Mouse (Mus musculus) cerebellum, postnatal 4 days (tissue): ENCODE data around the gene Kiss1r.
"Not testable (repeated sequence)": the region's sequence is repeated elsewhere in the genome, so short reads cannot be mapped to it uniquely, and the experiment has no call there.

Experiments used
- DNase-seq, 2 experiments: peaks; one replicate each; pipeline ENCODE4 v3.0.0; 2022; ENCODE audit warnings: low spot score in 2 of 2, mixed read lengths in 1 of 2

Kiss1r gene

DNA sequence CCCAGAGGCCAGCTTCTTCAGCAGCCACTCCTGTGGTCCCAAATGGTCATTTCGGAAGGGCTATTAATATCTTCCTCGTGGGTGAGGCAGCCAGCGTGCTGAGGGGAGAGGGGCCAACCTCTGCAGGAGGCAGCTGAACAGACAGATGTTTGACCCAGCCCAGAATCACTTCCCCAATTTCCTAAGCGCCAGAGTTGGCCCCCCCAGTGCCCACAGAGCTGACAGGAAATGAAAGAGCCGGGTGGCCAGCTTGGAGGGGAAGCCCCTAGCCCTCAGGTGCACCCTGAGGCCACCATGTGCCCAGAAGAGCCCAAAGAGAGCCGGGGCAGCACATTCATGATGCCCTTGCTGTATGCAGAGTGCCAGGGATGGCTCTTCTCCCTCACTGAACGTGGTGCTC is 24.0 kb downstream of the Kiss1r start:
- no peak for DNase-seq

DNA sequence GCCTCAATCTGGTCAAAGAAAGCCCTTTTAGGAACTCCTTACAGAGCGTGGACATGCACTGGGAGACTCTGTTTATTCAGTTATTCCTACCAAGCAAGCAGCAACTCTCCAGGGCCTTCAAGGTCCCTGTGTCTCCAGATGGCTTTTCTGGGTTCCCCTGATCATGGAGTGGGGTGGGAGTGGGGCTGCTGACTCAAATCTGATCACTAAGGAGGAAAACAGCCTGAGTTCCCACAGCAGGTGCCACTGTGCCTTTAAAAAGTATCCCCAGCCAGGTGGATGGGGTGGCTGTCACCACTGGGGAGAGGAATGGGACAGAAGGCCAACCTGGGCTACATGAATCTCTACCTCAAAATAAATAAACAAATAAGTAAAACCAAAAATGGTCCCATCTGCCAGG is 26.2 kb downstream of the Kiss1r start:
- no peak for DNase-seq

DNA sequence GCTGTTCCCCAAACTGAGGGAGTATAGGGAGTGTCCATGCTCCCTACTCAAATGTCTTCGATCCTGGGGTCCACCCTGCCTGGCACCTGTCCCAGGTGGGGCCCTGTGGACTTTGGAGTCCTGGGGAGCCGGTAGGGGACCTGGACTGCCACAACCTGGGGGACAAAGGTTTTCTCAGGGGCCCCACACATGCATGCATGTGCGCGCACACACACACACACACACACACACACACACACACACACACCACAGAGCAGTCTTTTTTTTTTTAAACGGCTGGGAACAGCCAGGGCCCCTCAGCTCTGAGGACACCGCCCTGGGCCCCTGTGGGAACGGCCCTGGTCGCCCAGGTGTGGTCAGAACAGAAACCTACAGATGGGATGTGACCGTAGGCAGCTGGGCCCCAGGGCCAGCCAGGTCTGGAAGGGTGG is 26.7 kb downstream of the Kiss1r start:
- DNase-seq = no peak

DNA sequence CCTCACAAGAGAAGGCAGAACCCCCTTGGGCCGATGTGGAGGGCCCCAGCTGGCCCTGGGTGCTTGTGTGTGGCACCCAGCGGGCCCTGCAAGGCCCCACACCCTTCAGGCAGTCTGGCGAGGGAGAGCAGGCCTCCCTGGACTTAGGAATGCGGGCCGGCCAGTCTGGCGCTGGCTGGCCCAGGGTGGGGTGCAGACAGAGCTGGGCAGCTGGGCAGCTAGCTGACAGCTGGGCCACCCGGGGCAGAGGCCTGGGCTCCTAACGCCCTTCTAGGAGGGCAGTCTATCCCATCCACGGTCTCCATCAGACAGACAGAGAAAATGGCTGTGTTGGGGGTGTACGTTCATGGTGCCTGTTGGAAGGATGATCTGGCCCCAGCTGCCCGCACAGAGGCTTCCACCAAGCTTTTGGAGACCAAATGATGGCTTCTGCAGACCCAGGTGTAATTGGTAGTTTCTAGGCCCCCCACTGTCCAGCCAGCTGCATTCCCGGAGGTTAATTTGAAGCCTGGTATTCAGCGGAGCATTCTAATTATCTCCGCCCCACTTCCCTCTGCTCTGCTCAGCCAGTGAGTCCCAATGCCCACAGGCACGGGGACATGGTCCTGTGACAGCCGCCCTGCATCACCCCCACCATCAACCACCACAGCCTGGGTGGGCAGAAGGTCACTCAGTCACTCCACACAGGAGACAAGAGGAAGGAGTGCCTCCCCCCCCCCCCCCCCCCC is 28.9 kb downstream of the Kiss1r start:
- no peak for DNase-seq

DNA sequence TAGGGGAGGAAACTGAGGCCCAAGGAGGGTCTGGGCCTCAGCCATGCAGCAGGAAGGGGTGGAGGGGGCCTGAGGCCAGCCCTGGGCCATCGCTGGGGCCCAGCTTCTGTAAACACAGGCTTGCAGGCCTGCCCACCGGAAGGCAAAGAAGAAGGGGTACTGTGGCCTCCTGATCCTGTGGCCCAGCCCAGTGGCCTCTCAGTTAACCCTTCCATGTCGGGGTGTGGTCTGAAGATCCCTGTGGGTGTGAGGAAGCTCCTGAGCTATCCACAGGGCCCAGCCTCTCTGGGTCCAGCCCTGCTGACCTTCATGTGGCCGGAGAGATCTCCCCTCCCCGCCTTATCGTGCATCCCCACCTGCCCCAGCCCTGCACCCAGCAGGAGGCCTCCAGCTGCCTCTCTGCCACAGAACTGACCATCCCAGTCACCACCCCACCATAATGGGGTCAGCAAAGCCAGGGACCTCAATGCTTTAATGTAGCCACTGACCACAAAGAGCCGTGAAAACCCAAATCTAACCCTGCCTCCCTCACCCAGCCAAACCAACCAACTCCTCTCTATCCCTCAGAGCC is 30.1 kb downstream of the Kiss1r start:
- no peak for DNase-seq

DNA sequence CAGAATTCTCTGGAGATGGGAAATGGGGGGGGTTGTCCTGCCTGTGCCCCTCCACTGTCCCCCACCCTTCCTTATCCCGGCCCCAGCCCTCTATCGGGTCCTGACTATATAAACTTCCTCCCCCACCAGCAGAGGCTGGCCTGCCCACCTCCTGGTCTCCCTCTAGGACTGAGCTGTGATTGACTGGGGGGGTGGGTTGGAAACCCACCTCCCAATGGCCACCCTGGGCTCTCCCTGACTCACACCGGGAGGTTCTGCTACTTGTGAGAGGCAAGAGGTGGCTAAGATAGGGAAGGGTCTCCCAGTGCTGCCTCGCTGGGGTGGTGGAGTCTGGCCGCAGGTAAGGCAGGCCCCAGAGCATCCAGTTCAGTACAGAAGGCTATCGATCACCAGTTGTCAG is 30.7 kb downstream of the Kiss1r start:
- DNase-seq = no peak

DNA sequence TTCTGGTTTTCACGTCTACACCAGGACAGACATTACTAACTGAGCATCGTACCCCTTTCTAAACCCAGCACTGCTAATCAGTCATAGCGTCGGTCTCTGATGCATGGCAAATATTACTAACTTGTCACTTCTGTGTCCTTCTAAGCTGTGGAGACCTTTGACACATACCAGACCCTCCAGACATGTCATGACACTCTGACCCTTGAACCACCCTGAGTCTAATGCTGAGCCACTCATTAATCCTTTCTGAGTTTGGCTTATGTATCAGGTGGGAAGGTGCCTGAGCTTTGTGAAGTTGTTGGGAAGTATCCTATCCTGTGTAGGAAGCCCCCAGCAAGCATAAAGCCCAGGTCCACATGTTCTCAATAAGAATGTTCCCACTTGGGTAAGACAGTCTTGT is 33.1 kb downstream of the Kiss1r start:
- no peak for DNase-seq

DNA sequence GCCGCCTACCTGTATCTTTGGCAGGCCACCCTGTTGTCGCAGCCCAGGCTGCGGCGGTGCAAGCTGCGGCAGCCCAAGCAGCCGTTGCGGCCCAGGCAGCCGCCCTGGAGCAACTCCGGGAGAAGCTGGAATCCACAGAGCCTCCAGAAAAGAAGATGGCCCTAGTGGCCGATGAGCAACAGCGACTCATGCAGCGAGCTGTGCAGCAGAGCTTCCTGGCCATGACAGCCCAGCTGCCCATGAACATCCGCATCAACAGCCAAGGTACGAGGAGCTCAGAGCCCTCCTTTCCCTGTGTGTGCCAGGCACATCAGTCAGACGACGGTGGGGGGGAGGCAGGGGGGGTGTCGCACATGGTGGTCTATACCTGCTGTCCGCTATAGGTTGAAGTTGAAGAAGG is 33.9 kb downstream of the Kiss1r start:
- no peak for DNase-seq

DNA sequence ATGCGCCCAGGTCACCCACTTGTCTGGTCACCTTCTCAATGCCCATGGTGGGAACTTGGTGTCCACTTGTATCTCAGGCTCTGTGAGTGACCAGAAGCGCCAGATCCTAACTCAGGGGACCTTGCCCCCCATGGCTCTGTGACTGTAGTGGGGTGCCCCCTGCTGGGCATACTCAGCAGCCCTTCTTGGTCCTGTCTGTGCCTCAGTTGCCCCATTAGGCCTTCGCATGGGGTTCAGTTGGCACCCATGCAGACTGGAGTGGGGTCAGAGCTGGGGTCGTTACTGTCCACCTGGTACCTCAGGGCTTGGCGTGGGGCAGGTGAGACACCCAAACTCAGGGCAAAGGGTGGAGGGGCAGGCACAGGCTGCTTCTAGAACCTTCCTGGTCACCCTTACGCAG is 37.2 kb downstream of the Kiss1r start:
- DNase-seq = no peak

DNA sequence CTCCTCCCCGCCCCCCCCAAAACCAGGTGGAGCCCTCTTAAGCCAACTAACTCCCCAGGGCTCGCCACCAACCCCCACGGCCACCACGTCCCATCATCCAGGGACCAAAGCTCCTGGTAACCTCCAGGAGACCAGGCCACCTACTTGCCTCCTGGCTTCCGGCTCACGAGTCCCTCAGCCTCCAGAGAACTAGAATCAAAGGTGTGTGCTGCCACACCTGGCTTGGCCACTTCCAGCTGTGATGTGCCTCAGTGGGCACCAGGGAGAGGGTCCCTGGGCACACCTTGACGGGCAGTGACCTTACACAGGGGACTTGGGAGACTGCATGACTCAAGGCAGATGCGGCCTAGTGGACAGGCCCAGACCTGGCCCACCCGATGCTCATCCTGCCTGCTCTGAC is 38.9 kb downstream of the Kiss1r start:
- DNase-seq = no peak

DNA sequence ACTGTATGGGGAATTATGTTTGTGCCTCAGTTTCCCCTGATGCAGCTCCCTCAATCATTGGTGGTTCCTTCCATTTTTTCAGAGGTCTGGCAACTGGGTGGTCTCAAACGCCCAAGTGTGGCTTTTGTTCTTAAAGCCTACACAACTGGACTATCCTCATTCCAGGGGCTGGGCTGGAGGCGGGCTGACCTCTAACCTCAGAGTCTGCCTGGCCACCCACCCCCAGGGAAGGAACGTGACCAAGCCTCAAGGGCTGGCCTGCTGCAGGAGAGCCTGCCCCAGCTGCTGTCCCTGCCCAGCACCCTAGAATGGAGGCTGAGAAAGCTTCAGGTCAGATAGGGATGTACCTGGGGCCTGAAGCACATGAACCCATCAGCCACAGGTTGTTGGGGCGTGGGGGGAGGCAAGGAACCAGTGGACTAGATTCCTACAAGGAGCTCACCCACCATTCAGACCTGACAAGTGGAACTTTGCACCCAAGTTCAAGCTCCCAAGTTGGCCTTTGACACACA is 39.9 kb downstream of the Kiss1r start:
- no peak for DNase-seq

DNA sequence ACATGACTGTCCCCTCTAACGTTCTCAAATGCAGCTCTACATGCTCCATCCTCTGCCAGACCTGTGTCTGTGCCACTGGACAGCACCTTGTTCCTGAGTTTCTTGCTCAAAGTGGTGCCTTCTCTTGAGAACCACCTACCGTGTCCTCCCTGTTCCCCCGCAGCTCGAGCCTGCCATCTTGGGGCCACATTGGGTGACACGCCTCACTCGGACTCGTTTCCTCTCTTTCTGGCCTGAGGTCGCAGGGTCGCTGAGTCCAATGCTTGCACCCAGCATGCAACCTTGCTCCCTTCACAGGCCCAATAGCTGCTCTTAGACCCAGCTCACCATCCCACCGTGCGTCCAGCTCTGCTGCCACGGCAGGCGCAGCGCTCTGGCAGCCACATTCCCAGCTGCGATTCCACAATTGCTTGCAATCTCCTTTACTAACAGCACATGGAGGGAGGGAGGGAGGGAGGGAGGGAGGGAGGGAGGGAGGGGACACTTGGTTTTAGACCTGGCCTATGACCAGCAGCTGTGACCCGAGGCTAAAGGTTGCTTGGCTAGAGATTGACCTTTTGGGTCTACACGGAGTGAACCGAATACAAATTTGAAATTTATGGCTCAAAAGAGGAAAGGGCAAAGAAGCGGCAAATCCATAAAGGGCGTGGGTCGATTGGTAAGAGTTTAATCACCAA is 41.5 kb downstream of the Kiss1r start:
- peak; percentile 70 to 81 for DNase-seq

DNA sequence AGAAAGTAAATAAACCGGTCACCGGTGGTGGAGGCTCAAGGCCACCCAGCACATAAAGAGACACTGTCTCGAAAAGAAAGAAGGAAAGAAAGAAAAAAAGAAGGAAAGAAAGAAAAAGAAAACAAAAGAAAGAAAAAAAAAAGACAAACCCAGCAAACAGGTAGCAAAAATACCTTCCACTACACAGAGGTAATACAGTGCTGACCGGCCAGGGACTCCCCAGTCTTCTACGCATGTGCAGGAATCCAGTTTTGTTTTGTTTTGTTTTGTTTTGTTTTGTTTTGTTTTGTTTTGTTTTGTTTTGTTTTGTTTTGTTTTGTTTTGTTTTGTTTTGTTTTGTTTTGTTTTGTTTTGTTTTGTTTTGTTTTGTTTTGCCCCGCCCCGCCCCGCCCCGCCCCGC is 42.6 kb downstream of the Kiss1r start:
- not testable (repeated sequence) for DNase-seq

DNA sequence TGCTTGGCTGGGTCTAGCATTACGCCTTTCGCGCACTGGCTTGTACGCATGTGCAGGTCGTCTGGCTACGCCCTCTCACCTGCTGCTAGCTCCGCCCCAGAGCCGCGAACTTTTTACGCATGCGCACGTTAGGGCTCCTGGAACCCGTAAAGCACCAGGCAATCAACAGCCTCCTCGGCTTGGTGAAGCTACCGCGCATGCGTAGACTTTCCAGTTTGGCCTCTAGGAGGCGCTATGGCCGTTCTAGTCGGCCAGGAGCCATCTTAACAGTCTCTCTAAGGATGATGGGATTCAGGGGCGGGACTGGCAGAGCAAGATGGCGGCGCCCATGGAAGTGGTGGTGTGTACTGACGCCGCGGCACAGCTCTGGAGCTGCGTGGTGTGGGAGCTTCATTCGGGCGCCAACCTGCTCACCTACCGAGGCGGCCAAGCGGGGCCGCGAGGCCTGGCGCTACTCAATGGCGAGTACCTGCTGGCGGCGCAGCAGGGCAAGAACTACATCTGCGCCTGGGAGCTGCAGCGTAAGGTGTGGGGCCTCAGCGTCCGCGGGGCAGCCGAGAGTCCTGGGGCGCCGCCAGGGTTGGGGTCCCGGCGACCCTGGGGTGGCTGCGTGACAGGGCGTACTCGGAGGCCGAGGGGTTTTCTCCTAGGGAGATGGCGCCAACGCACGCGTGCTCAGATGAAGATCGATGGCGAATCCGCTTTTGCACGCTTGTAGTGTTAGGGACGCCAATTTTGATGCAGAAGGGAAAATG is 43.3 kb downstream of the Kiss1r start, which contains the start of gene Wdr18:
Wdr18 (plus strand) TSS at position 306 of the 755 bp plus-strand sequence.
- peak; percentile 98 to 99 for DNase-seq

DNA sequence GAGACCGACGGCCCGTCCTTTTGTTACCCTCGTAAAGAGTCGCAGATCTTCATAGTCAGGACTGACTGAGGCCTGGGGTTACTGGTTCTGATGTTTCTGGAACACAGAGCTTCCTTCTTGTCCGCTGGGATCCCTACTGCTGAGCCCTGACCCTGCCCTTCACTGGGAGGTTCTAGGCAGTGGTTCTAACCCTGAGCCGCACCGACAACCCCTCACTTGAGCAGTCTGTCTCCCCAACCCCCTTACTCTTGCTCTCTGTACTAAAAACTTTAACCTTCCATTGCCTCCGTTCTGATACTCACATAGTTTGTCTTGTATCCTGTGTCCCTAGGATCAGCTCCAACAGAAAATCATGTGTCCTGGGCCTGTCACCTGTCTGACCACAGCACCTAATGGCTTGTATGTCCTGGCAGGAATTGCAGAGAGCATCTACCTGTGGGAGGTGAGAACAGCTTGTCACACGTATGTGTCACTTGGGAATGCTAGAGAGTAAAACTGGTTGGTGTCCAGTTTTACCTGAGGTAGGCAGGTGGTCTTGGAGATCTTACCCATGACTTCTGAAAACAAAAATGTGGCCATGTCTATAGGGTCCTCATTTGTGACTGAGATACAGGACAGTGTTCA is 44.0 kb downstream of the Kiss1r start:
- no peak for DNase-seq

DNA sequence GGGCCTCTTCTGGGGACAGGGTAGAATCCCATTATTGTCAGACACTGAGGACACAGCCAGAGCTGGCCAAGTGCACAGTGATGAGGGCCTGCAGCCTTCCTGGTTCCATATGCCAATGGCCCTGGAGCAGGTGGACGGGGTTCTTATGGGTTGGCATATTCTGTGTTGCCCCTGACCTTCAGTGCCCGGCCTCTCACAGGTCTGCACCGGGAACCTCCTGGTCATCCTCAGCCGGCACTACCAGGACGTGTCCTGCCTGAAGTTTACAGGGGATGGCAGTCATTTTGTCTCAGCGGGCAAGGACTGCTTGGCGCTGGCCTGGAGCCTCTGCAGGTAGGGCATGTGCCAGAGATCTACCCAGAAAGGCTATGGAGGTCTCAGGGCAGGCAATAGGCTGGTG is 48.0 kb downstream of the Kiss1r start:
- no peak for DNase-seq

DNA sequence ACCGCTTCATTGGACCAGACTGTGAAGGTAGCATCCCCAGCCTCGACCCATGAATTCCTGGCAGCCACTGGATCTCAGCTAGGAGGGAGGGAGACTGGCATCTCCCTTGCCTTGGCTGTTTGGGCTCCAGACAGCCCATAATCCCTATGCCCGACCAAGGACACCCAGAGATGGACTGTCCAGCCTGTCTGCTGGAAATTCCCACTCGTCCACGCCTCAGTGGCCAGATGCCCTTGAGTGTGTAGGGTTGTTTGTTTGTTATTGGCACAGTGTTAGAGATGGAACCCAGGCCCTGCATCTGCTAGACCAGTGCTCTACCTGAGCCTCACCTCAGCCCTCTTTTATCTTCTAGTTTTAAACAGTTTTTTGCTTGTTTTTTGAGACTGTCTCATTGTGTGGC is 48.6 kb downstream of the Kiss1r start:
- no peak for DNase-seq

DNA sequence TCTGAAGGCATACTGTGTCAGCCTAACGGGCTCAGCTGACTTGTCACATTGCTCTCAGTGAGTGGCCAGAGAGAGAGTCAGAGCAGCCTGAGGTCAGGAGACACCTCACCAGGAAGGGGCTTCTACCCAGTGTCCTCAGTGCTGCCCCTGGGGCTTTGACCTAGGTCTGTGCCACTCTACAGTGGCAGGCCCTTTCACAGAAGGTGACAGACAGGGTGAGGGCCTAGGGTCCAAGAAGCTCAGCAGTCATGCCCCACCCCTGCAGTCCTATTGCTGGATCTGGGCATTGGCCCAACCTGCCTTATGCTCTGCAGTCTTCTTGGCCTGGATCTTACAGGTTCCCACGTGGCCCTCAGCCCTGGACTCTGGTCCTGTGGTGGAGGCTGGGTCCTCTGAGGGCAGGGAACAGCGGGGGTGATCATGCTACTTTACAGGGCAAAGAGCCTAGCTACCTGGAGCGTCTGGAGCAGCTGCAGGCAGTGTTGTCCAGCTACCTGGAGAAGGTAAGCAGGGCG is 50.2 kb downstream of the Kiss1r start:
- DNase-seq = no peak

DNA sequence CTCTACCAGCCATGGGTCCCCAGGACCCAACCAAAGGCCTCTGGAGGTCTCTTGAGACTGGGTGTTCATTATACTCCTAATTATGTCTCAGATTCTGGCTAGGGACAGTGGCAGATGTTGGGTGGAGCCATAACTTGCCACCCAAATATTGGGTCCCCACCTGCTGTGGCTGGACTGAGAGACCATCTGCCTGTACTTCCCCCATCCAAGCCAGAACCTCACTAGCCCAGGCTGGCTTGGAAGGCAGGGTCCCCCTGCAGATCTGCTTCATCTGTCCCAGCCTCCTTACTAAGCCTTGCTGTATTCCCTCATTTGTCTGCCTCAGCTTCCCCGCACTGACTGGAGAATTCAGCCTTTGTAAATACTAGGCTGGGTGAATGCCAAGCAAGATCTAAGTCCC is 51.4 kb downstream of the Kiss1r start:
- no peak for DNase-seq

DNA sequence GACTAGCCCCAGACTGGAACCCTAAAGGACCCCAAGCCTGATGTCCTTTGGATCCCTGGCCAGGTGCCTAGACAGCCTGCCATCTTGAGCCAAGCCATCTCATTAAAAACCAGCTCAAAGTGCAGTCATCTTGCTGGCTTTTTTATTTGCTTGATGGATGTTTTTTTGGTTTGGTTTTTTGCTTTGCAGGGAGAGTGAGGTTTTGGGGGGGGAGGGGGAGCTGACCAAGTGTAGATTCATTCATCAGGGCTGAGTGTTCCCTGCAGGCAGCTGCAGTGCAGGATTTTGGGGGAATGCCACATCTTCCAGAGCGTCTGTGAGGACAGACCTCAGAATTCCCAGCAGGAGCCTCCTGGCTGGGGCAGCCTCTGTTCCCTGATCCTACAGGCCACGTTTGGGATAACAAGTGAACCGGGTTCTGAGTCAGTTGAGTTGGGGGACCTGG is 52.4 kb downstream of the Kiss1r start:
- no peak for DNase-seq

DNA sequence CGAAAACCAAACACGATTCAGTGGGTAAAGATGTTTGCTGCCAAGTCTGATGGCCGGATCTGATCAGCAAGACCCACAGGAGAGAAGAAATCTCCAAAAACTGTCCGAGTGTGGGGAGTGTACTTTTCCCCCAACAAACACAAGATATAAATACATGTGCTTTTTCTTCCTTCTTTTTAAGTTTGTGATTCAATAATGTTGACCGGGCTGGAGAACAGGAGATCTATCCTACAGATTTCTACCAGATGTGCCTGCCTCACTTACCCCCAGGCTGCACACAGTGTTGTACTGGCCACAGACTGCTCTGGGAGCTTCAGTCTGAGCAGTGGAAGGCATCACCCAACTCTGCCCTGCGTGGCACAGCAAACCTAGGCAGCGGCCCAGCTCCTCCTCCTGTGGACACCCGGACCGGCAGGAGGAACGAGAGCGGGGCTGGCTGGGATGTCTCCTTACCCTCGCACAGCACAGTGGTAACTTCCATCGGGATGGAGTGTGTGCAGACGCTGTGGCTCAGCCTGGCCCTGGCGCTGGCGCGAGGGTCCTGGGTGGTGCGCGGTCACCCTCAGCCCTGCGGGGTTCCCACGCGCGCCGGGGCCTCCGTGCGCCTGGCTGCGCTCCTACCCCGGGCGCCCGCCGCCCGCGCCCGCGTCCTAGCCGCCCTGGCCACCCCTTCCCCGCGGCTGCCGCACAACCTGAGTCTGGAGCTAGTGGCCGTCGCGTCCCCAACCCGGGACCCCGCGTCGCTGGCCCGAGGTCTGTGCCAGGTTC is 53.8 kb downstream of the Kiss1r start, which contains the start of gene Grin3b:
Grin3b (plus strand) TSS at position 301 of the 768 bp plus-strand sequence.
- DNase-seq = no peak
